Mouse (Mus musculus): ENCODE measurements around the gene Uhrf1bp1l.

GRCm38 (mm10) chr10:89856286-89856685 lies 111.5 kb downstream of the Uhrf1bp1l start:
- no peak for TF ChIP-seq CTCF (IDR thresholded peaks at IDR 0.05; ENCODE audit: extremely low read depth, insufficient read depth, insufficient read length, insufficient replicate concordance)
- no peak for TF ChIP-seq POLR2A (IDR thresholded peaks at IDR 0.05; ENCODE audit: low read depth, low read length)
